Mouse (Mus musculus) testis, postnatal 10 days (tissue): ENCODE data around the gene Atp5d.

Experiments
- DNase-seq: peaks from one replicate; pipeline ENCODE4 v3.0.0; 2021; ENCODE audit warnings: low spot score

Atp5d gene

DNA sequence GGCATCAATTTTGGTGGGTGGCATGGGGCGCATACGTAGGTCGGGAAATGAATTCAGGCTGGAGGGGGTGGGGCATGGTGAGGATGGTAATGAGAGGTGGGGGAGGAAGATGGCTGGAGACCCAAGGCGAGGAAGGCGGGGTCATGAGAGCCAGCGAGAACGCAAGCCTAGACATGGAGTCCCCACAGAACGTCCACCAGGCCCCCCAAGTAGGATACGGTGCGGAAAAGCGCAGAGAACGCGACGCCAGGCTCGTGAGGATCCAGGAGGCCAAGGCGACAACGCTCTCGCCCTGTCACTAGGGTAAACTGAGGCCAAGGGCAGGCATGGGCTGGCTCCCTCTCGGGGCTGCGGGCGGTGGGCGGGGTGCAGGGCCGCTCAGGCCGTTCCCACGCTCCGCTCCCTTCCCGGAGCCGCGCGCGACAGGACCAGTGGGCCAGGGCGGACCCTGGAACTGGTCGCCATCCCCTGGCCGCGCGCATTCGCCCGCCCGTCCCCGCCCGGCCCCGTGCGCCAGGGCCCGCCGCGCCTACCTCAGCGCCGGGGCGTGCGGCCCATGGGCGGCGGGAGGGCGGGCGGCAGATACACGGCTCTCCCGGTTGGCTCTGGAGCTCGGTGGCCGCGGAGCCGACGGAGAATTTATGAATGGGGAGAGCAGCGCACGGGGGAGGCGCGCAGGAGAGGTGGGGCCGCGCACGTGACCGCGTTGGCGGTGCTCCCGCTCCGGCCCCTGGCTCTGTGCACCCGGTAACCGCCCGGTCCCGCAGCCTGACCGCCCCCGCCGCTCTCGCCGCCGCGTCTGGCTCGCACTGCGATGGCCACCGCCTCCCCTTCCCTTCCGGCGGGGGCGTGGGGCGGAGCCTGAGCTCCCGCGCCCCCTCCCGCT is at the start of gene Atp5d:
TSS of gene Atp5d (plus strand) at position 80 of the 886 bp plus-strand sequence.
- peak; percentile 82 for DNase-seq

DNA sequence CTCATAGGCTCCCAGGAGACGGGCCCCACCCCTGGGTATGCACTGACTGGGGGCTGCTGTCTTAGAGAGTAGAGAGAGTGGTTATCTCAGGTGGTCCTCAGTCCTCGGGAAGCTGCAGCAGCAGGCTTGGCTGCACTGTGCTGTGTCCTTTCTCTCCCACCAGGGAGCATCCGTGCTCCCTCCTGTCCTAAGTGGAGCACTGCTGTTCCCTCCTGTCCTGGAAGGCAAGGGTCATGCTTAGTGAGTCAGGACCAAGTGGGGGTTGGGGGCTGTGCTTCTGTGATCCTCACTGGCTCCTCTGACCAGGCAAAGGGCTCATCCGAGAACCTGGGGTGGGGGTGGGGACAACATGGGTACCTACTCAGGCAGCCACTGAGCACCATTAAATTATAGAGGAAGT is 49.3 kb upstream of the Atp5d start:
- DNase-seq = no peak

DNA sequence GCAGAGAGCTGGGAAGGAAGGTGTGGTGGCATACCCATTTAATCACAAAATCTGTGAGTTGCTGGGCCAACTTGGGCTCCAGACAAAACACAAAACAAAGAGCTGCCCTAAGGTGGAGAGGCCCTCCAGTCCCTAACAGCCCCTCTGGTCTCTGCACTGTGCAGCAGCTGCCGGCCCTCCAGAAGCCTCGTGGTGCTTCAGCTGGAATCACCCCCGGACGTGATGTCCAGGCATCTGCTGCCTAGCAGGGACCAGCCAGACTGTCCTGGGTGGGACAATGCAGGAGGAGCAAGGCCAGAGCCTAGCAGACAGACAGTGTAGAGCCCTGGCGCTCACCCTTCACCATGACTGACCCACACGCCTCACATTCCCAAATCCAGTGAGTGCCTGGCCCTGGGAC is 46.9 kb upstream of the Atp5d start:
- no peak for DNase-seq

DNA sequence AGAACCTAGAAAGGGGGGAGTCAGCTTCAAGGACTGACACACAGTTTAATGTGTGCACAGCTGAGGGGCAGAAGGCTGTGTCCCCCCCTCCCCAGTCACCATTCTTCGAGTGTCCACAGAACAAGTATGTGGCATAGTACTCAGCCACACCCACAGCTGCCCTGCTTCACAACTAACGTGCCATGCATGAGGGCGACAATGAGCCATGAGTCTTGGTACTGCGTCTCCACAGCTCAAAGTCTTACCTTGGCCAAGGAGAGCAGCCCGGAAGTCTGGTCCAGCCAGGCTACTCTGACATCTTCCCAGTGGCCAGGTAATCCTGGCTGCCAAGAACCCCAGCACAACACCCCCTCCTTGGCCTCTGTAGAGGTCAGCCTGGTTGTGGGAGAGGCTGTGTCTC is 45.7 kb upstream of the Atp5d start:
- DNase-seq = no peak

DNA sequence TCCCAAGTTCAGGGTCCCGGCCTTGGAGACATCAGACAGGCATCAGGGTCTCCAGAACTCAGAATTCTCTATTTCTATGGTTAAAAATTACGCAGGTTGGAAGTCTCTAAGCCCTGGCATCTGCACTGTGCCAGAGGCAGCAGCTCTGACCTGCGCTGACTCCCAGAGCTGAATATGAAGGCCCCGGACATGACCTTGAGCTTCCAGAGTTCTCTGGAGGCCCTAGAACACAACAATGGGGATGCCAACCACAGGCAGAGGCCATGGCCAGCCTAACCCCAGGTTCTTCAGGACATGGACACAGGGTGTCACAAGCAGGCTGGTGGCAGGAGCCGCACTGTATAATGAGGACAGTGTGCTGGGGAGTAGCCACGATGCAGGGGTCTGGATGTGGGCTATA is 44.3 kb upstream of the Atp5d start:
- no peak for DNase-seq

DNA sequence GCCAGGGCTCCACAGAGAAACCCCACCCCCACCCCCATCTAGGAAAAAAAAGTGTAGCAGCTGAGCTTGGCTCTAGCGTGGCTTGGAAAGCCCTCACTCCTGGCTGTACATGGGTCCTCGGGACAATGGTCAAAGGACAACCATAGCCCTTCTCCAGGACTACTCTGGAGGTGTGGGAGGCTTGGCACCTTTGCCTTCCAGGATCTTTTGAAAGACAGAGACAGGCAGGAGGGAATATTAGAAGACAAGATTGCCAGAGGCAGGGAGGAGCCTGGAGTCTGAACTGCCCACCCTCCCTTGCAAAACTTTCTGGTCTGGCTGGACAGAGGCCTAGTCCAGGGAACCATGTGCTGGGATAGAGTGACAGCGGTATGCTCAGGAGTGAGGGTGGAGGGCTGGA is 43.7 kb upstream of the Atp5d start:
- DNase-seq = no peak

DNA sequence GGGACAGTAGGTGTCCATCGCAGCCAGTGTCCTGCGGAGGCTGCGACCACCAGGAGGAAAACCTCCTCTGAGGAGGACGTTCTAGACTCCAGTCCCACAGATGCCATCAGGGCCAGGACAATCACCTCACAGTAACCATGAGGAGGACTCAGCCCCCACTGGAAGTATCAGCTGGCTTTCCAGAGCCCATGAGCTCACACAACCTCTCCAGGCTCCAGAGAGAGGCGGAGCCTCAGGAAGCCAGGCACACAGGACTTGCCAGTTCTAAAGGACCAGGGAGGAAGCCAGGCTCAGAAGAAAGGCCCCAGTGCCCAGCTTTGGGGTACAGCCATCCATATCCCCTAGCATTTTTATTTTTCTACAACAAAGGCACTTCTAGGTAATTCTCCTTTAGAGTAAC is 42.9 kb upstream of the Atp5d start:
- no peak for DNase-seq

DNA sequence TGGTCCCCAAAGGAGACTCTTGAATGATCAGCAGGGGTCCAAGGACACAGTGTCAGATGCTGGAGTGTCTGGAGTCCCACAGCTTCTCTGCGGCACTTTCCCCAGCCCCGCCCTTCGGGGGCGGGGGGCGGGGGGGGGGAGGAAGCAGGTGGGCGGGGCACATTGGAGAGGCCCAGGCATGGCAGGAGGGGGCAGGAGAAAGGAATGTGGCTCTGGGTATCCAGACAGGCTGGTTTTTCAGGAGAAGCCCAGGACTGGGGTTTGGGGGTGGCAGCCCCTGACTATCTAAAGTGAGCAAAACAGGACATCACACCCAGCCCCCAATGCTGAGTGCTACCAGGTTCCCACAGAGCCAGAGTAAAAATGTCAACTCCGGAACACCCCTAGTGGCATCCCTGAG is 41.2 kb upstream of the Atp5d start:
- DNase-seq = peak; percentile 38

DNA sequence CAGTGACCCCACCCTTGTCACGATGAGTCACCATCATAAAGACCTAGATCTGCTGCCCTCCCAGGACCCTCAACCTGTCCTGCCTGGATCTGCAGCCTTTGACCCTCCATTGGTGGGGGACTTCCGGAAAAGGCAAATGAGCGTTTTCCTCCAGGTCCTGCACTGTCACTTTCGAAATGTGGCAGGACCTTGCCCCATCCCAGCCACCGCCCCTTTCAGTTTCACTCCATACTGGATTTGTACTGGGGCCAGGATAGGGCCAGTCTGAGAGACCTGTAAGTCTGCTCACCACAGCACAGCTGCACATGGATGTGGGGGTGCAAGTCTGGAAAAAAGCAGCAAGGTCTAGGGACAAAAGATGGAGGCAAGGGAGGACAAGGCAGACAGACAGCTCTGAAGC is 39.8 kb upstream of the Atp5d start:
- DNase-seq = no peak

DNA sequence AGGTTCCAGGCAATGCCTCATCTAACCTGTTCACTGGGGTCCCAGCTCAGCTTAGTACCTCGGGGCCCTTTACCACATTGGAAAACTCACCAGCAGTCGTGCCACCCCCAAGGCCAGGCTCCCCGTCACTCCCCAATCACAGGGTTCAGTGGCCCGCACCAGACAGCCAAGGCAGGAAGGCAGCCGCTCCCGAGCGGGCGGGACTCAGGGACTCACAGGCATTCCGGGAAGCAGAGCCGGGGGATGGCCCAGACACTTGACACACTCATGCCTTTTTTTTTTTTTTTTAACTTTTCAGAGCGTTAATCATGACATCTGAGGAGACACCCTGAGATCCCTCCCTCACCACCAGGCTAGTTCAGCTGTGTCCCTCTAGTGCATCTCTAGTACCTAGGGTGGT is 37.5 kb upstream of the Atp5d start:
- DNase-seq = no peak

DNA sequence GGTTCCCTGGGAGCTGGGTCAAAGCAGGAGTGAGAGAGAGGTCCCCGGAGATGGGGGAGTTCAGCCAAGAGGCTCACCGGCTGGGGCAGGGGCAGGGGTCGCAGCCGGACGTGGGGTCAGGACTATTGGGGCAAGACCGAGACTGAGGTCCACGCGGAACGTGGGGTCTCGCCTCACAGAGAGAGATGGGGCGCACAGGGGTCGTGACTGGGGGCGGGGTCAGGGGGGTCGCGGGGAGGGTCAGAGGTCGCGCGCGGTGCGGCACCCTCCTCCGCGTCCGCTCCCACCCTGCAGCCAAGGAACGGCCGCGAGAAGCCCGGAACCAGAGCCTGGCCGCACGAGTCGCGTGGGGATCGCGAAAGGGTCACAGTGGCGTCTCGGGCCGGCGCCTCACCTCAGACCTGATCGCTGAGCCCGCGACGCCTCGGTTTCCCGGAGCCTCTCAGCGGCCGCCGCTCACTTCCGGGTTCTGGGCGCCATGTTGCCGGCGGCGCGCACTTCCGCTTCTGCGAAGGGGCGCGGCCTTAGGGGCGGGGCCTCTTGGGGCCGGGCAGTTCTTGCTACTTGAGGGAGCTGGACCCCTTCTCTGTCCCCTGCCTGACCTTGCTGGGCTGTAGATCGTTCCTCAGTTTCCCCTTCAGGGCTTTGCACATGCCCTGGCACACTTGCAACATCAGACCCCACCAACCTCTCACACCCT is 36.1 kb upstream of the Atp5d start:
- DNase-seq = peak; percentile 93

DNA sequence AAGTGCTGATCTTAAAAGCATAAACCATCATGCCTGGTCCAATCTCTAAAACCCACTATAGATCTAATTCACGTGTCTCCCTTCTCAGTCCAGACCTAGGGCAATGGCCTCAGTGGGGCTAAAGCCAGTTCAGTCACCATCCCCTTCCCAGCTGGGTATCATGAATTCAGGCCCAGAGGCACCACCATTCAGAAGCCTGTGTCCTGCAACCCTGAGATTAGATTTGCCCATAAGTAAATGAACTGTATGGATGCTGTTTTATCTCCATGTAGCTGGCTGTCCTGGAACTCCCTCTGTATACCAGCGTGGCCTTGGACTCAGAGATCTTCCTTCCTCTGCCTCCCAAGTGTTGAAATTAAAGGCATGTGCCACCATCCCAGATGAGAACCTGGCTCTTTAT is 35.4 kb upstream of the Atp5d start:
- no peak for DNase-seq

DNA sequence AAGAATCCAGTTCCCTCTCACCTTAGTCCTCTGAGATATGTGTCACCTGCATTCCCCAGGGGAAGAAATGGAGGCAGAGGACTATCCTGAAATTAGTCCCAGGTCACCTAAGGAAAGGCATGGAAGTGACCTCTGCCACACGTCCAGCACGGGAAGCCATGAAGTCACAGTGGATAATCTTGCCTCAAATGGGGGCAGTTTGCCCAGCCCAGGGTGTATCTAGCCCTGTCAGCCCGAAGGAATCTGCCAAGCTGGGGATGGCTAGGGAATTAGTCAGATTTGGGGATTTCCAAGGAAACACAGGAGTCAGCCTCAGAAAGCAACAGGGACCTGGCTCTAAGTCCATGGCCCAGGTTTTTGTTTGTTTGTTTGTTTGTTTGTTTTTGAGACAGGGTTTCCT is 34.3 kb upstream of the Atp5d start:
- DNase-seq = no peak

DNA sequence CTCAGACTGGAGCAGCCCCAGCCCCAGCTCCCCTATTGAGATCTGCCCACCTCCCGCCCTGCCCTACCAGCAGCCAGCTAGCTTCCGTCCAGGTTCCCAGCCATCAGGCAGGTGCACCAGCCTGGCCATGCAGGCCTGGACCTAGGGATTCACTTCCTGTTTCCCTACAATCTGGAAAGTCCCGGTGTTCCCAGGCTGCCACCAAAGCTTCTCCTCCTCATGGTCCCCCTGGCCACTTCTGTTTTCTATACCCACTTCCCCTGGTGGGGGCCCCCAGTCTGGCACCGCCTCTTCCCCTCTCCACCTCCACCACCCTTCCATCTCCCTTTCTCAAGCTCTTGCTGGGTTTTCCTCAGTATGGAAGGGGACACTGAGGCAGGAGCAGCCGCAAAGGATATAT is 33.0 kb upstream of the Atp5d start, which contains the start of gene Sbno2:
TSS of gene Sbno2 (minus strand) at position 112 of the 400 bp plus-strand sequence.
- DNase-seq = no peak

DNA sequence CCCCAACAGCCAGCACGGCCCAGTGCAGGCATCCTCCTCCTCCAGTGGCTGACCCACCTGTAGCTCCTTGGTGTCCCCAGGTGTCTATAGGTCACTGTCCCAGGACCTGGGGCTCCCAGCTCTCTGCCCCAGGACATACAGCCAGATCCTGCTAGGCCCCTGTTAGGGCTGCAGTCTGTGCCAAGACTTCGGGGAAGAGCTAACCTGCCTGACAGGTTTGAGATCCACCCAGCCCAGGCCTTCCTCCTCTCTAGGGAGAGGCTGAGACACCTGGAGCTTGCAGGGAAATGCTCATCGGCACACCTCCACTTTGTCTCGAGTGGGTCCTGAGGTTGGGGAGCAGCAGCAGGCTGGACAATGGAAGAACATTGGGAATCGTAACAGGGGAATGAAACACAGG is 32.5 kb upstream of the Atp5d start:
- DNase-seq = no peak

DNA sequence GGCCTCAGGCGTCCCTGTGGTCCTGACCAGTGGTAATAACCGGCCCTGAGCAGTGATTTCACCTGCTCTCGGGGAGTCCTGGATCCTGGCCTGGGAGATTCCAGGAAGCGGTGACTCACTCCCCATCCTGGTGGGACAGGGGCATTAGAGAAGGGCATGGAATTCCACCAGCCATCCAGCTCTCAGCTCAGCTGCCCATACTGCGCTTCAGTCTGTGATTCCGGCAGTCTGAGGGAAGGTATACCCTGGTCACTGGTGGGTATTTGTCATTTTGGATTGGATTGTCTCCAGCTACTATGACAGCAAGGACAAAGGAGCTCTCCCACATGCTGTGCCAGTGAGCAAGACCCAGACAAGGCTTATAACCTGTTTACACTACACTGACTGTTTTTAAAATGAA is 30.8 kb upstream of the Atp5d start:
- no peak for DNase-seq

DNA sequence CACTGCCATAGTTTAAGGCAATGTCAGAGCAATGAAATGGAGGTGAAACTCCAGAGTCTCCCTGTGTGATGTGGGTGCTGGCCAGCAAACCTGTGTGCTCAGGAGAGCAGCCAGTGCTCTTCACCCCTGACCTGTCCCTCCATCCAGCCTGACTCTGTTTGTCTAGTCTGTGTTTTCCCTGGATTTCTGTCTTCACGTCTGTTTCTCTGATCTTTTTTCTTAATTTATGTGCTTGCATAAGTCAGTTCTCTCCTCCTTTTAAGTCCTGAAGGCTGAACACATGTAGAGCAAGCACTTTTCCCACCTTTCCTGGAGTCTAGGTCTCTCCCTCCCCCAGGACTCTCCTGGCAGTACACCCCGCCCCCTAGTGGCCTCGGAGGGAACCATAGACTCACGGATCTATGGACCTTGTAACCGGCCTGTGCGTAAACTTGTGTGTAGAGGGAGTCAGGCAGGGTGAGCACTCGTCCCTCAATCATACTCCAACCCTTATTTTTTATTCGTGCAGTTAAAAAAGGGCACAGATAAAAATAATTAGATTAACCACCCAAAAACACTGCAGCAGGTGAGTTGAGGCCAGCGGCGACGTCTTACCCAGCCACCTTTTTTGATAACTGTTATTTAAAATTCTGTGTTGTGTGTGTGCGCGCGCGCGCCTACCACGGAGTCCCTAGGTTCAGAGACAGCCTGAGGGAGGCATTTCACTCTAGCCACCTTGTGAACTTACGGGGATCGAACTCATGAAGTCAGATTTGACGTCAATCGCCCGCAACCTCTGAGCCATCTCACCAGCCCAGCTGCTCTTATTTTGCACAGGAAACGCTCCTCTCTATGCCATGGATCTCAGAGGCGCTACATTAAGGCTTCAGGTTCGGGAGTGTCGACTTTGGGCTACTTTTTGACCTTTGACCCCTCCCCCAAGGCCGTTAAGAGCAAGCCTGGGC is 23.8 kb upstream of the Atp5d start:
- DNase-seq = peak; percentile 96

DNA sequence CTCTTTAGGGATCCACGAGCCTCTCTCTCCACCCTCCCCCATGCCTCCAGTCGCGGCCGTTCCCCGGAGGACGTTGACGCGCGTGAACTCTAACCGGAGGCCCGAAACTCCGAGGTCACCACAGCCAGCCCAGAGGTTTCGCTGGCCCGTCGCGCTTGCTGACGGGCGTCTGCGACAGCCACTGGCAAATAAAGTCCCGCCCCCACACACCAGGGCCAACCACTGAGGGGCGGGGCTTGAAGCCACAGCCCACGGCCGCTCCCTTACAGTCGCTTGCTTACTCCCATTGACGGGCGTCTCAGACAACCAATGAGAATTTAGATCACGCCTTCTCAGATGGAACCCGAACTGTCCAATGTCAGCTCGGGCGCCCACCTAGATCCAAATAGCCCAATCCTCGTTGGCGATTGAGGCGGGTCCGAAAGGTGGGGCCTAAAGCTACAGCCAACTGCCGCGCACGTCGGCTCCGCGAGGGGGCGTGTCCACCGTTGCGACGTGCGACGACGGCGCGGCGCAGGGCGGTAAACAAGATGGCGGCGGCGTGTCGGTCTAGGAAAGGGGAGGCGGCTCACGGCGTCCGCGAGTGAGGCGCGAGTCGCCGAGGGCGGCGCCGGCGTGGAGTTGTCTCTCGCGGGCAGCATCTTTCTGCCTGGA is 23.0 kb upstream of the Atp5d start, which contains the start of gene Stk11:
TSS of gene Stk11 (plus strand) at position 514 of the 654 bp plus-strand sequence.
- DNase-seq = peak; percentile 99

DNA sequence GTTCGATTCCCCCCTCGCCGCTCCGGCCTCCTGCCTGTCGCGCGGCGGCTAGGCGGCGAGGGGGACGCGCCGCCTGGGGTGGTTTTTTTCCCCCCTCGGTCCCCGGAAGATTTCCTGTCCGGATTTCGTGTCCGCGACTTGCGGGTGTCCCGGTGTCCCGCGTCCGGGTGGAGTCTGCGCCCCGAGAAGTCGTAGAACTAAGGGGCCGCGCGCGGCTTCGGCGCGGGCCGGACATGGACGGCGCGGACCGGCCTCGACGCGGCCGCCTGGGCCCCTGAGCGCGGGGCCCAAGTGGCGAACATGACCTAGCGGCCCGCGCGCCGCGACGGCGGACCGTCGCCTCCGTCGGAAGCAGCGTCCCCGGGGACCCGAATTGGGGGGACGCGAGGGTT is 22.5 kb upstream of the Atp5d start:
- DNase-seq = no peak

DNA sequence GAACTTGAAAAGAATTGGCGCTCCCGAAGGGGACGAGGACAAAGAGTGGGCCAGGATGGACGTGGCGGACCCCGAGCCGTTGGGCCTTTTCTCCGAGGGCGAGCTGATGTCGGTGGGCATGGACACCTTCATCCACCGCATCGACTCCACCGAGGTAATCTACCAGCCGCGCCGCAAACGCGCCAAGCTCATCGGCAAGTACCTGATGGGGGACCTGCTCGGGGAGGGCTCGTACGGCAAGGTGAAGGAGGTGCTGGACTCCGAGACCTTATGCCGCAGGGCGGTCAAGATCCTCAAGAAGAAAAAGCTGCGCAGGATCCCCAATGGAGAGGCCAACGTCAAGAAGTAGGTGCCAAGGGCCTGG is 21.9 kb upstream of the Atp5d start:
- peak; percentile 63 for DNase-seq

DNA sequence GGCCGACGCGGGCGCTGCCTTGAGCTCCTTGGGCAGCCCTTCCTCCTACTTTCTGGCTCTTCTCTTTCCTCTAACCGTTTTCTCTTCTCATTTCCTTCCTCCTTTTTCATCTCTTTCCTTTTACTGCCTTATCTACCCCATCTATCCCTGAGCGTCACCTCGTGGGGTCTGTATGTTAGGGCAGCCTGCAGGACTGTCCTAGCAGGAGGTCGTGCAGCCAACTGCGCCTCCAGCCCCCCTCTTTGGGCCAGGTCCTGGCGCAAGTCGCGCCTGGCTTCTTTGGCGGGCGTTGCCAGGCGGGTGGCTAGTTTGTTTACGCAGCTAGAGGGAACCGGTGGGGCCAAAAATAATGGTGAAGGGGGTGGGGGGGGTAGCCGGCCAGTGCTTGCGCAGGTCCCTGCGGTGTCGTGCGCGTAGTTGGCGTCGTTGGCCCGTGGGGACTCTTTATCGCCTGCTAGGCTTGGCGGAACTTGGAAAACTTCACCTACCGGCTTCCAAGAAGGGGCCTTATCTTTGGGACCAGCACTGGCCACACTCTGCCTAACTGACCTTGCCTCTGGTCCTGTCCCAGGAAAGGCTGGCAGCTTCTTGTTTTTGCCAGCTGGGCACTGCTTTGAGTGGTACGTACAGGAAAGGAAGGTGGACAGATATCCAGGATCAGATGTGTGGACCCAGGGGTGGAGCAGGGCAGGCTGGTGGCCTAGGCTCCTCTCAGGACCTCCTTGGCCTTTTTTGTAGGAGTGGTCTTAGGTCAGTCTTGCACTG is 21.3 kb upstream of the Atp5d start:
- DNase-seq = no peak
